Mouse (Mus musculus): ENCODE data around the gene Ctnnd2. TPM values are rescaled to one million over a fixed set of nuclear protein-coding genes. Genes with fewer than 3 reads are reported as not detected.
"Not testable (repeated sequence)": the region's sequence is repeated elsewhere in the genome, so short reads cannot be mapped to it uniquely, and the experiment has no call there.

Gene Ctnnd2
- 61.2 and 74.9 TPM in 2 replicates for polyA plus RNA-seq (2014; fragmentation: Nextera tagmentation; extraction: Ambion mirVana)

DNA sequence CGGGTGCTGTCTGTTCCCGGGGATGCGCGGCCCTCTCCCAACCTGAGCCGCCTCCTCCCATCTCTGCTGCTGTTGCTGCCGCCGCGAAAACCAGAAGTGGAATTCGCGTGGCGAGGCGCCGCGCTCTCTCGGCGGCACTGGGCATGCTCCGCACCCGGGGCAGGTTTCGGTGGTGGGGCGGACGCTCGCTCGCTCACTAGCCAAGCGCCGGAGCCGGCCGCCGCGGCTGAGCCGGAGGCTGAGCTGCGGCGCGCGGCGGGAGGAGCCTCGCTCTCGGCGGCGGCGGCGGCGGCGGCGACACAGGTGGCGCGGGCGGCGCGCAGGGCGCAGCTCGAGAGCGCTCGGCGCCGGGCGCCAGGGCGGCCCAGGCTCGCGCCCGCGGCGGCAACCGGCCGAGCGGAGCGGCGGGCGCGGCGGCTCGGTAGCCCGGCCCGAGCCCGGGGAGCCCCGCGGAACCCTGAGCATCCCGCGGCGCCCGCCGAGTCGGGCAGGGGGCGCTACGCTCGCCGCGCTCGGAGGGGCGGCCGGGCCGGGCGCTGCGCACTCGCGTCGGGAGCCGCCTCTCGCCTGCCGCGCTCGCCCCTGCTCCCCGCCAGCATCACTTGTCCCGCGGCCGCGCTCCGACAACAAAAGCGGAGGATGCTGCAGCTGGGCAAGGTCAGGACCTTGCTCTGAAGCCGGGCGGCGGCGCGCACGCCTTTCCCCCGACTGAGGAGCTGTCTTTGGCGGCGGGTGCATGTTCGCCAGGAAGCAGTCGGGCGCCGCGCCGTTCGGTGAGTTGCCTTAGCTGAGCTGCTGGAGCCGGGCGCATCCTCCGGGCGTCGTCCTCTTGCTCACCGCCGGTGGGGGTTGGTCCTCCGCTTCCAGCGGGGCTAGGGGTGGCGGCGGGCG lies at the start of gene Ctnnd2:
Gene Ctnnd2, plus strand, starts transcription at position 203 of the 891 bp plus-strand sequence.
- Histone ChIP-seq H3K4me1 (ENCODE audit: control insufficient read depth, insufficient read depth, low read length) (peaks cover 7% of the 10 kb centered on the region; the same call in 1 of the 2 replicates), H3K4me3 (replicated peaks; ENCODE audit: low read depth, low read length) (peak within 1 kb of the TSS; percentile 82), H3K9ac (replicated peaks; ENCODE audit: low read length) (peak within 1 kb of the TSS; percentile 95), H3K4me2 (ENCODE audit: low read length) (peak within 1 kb of the TSS; percentile 56), H3K36me3 (ENCODE audit: control insufficient read depth, insufficient read depth, low read length) (no peaks in the 10 kb centered on the region), H3K27me3 (ENCODE audit: control insufficient read depth, insufficient read depth, low read length) (0 out of 2 replicates have a peak, but pooled peaks cover 3% of the 10 kb centered on the region), H3K9me3 (ENCODE audit: control insufficient read depth, low read length) (no peaks in the 10 kb centered on the region), H3K27ac (replicated peaks; ENCODE audit: low read depth, low read length) (peak within 1 kb of the TSS; percentile 99)
- WGBS = under 1% methylated on average over 116 of the region's 136 CpGs
- peak; percentile 95 for DNase-seq
- ATAC-seq (ENCODE audit: low FRiP score, low TSS enrichment) = peak; percentile 91

DNA sequence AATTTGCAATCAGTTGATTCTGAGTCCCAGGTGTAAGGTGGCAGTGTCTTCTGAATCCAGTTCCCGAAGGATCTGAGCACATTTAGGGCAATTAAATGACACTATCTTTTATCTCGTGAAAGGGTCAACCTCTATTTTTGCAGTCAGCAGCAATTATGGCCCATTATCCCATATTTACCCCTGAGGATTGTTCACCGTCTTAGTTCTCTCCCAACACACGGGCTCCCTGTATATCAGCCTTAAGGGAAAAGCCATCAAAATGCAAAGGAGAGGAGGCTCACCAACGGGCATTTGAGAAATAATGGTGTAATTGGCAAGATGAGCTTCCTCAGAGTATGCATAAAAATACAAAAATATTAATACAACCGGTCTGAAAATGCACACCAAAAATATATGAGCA lies 41.7 kb upstream of the Ctnnd2 start:
- Histone ChIP-seq H3K27me3 (ENCODE audit: control insufficient read depth, insufficient read depth, low read length) (no peaks in the 10 kb centered on the region), H3K4me2 (ENCODE audit: low read length) (no peak overlapping the region), H3K9me3 (ENCODE audit: control insufficient read depth, low read length) (no peaks in the 10 kb centered on the region), H3K9ac (replicated peaks; ENCODE audit: low read length) (no peak overlapping the region), H3K4me3 (replicated peaks; ENCODE audit: low read depth, low read length) (no peak overlapping the region), H3K36me3 (ENCODE audit: control insufficient read depth, insufficient read depth, low read length) (no peaks in the 10 kb centered on the region), H3K4me1 (ENCODE audit: control insufficient read depth, insufficient read depth, low read length) (no peaks in the 10 kb centered on the region), H3K27ac (replicated peaks; ENCODE audit: low read depth, low read length) (no peak overlapping the region)
- no peak for DNase-seq
- no peak for ATAC-seq (ENCODE audit: low FRiP score, low TSS enrichment)
- WGBS = 59% methylated on average over 6 of the region's 6 CpGs

DNA sequence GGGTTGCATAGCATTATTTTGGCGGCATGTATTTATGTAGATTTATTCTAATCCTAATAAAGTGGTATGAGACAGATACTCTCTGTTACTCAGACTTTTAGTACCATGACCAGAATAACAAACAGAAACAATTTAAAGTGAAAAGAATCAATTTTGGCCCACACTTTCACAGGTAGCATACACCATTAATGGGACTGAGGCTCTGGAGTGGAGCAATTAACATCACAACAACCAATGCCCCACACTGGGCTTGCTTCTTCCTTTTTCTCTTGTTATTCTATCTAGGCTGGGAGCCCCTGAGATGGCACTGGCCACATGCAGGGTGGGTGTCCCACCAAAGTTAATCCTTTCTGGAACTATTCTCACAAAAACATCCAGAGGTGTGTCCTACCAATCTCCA lies 32.8 kb upstream of the Ctnnd2 start:
- not testable (repeated sequence) for H3K36me3 ChIP-seq (ENCODE audit: control insufficient read depth, insufficient read depth, low read length); H3K4me3 ChIP-seq (replicated peaks; ENCODE audit: low read depth, low read length); H3K27me3 ChIP-seq (ENCODE audit: control insufficient read depth, insufficient read depth, low read length); H3K4me2 ChIP-seq (ENCODE audit: low read length); ATAC-seq (ENCODE audit: low FRiP score, low TSS enrichment); DNase-seq; H3K9me3 ChIP-seq (ENCODE audit: control insufficient read depth, low read length); H3K4me1 ChIP-seq (ENCODE audit: control insufficient read depth, insufficient read depth, low read length); H3K27ac ChIP-seq (replicated peaks; ENCODE audit: low read depth, low read length); H3K9ac ChIP-seq (replicated peaks; ENCODE audit: low read length)
- 41% methylated on average over 1 of the region's 1 CpGs for WGBS

DNA sequence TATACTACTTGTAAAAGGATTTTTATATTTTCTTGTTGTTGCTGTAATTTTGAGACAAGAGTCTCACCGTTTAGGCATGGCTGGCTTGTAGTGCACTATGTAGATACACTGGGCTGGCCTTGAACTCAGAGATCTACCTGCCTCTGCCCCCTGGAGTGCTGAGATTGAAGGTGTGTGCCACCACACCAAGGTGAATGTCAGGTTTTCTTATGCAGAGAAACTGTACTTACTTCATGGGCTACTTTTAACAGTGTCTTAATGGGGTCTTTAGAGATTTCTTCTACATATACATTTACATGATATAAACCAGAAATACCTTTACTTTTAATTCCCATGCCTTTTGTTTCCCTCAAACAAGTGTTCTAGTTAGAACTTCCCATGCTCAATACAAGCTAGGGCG lies 27.0 kb upstream of the Ctnnd2 start:
- no peaks in the 10 kb centered on the region for H3K4me1 ChIP-seq (ENCODE audit: control insufficient read depth, insufficient read depth, low read length)
- H3K9ac ChIP-seq (replicated peaks; ENCODE audit: low read length) = no peak overlapping the region
- no peaks in the 10 kb centered on the region for H3K36me3 ChIP-seq (ENCODE audit: control insufficient read depth, insufficient read depth, low read length)
- H3K4me2 ChIP-seq (ENCODE audit: low read length) = no peak overlapping the region
- H3K9me3 ChIP-seq (ENCODE audit: control insufficient read depth, low read length) = no peaks in the 10 kb centered on the region
- no peaks in the 10 kb centered on the region for H3K27me3 ChIP-seq (ENCODE audit: control insufficient read depth, insufficient read depth, low read length)
- DNase-seq (no peak), ATAC-seq (ENCODE audit: low FRiP score, low TSS enrichment) (no peak)
- 79% methylated on average over 2 of the region's 2 CpGs for WGBS
- H3K4me3 ChIP-seq (replicated peaks; ENCODE audit: low read depth, low read length) = no peak overlapping the region
- no peak overlapping the region for H3K27ac ChIP-seq (replicated peaks; ENCODE audit: low read depth, low read length)

DNA sequence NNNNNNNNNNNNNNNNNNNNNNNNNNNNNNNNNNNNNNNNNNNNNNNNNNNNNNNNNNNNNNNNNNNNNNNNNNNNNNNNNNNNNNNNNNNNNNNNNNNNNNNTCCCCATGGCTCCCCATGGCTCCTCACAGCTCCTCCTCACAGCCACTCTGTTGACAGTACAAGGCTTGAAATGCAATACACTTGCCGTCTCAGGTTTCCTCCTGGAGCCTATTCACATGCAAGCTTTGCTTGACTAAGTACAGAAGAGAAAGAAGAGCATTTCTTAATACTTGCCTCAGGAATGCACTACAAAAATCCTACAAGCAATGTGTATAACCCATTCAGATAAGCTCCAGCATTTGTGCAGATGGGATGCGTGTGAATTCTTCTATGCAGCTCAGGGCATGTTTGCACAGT lies 20.2 kb upstream of the Ctnnd2 start:
- Histone ChIP-seq H3K36me3 (ENCODE audit: control insufficient read depth, insufficient read depth, low read length) (no peaks in the 10 kb centered on the region), H3K4me3 (replicated peaks; ENCODE audit: low read depth, low read length) (no peak overlapping the region), H3K4me1 (ENCODE audit: control insufficient read depth, insufficient read depth, low read length) (no peaks in the 10 kb centered on the region), H3K27me3 (ENCODE audit: control insufficient read depth, insufficient read depth, low read length) (no peaks in the 10 kb centered on the region), H3K9ac (replicated peaks; ENCODE audit: low read length) (no peak overlapping the region), H3K27ac (replicated peaks; ENCODE audit: low read depth, low read length) (no peak overlapping the region), H3K9me3 (ENCODE audit: control insufficient read depth, low read length) (no peaks in the 10 kb centered on the region), H3K4me2 (ENCODE audit: low read length) (no peak overlapping the region)
- ATAC-seq (ENCODE audit: low FRiP score, low TSS enrichment) (no peak), DNase-seq (no peak)
- 44% methylated on average over 2 of the region's 2 CpGs for WGBS

DNA sequence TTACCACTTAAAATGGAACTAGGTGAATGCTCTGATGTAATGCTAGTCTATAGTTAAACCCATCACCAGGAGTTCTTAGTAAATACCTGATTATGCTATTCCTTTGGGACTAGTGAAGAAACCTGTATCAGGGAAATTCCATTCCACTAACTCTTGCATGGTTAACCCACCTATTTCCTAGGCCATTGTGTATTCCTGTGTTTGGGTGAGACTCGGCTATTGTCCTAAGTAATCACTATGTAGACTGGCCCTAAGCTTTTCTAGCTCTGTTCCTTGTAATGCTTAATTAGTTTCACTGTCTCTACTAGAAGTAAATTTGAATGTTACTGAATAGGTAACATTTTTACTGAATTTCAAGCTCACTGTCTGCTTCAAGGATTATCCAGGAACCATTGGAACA lies 14.4 kb upstream of the Ctnnd2 start:
- no peak overlapping the region for H3K9ac ChIP-seq (replicated peaks; ENCODE audit: low read length)
- no peak overlapping the region for H3K27ac ChIP-seq (replicated peaks; ENCODE audit: low read depth, low read length)
- no peaks in the 10 kb centered on the region for H3K9me3 ChIP-seq (ENCODE audit: control insufficient read depth, low read length)
- no peak overlapping the region for H3K4me2 ChIP-seq (ENCODE audit: low read length)
- H3K27me3 ChIP-seq (ENCODE audit: control insufficient read depth, insufficient read depth, low read length) = no peaks in the 10 kb centered on the region
- no peaks in the 10 kb centered on the region for H3K4me1 ChIP-seq (ENCODE audit: control insufficient read depth, insufficient read depth, low read length)
- no peak for ATAC-seq (ENCODE audit: low FRiP score, low TSS enrichment)
- H3K4me3 ChIP-seq (replicated peaks; ENCODE audit: low read depth, low read length) = no peak overlapping the region
- H3K36me3 ChIP-seq (ENCODE audit: control insufficient read depth, insufficient read depth, low read length) = no peaks in the 10 kb centered on the region
- no peak for DNase-seq
- 98% methylated on average over 1 of the region's 1 CpGs for WGBS

DNA sequence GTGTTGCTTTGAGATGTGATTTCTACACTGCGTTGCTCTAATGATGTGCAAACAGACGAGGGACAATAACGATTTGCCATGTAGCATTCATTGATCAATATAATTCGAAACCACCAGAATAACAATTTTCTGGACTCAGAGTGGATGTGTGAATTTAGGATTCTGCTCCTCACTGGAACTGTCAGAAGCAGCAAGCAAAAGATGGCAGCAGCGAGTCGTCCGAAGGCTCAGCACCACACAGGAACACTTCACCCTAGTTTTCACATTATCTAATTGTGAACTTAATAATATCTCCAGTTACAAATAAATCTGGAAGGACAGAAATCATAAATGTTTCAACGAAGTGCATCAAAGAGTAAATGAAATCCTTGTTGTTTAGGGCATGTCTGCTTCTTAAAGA lies 2.4 kb upstream of the Ctnnd2 start:
- Histone ChIP-seq H3K27me3 (ENCODE audit: control insufficient read depth, insufficient read depth, low read length) (0 out of 2 replicates have a peak, but pooled peaks cover 3% of the 10 kb centered on the region), H3K9me3 (ENCODE audit: control insufficient read depth, low read length) (no peaks in the 10 kb centered on the region), H3K4me3 (replicated peaks; ENCODE audit: low read depth, low read length) (no peak overlapping the region), H3K36me3 (ENCODE audit: control insufficient read depth, insufficient read depth, low read length) (no peaks in the 10 kb centered on the region), H3K4me2 (ENCODE audit: low read length) (no peak overlapping the region), H3K9ac (replicated peaks; ENCODE audit: low read length) (no peak overlapping the region), H3K4me1 (ENCODE audit: control insufficient read depth, insufficient read depth, low read length) (no peaks in the 10 kb centered on the region; the same call in 1 of the 2 replicates), H3K27ac (replicated peaks; ENCODE audit: low read depth, low read length) (no peak overlapping the region)
- DNase-seq (peak; percentile 59), ATAC-seq (ENCODE audit: low FRiP score, low TSS enrichment) (no peak)
- 75% methylated on average over 8 of the region's 8 CpGs for WGBS

DNA sequence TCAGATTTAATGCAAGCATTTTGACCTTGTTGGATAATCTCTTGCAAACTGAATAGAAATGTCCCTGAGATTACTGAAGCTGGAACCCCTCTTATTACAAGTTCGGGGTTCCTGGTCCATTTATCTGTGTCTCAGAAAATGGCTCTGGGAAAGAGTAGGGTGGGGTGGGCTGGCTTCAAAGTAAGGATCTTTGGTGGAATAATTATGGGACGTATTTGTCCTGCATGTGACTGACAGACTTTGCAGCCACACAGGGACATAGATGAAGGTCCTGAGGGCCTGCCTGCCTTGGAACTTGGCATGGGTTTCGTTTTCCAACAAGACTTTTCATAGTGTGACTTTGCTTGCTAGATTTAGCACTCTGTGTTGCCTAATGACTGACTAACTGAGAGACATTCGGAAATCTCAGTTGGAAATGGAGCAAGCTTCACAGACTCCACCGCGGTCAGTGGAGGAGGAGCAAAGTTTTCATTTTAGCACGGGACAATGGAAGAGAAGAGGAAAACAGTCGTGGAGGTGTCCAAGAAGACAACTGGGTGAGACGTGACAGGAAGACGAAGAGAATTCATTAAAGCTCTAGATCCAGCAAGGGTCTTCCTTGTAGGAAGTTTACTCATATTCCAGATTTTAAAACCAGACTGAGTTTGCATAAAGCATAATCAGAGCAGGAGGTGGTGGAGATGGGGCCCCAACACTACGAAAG lies 749 bp upstream of the Ctnnd2 start:
- Histone ChIP-seq H3K4me1 (ENCODE audit: control insufficient read depth, insufficient read depth, low read length) (peaks cover 7% of the 10 kb centered on the region; the same call in 1 of the 2 replicates), H3K9ac (replicated peaks; ENCODE audit: low read length) (peak overlapping the region; percentile 95), H3K4me3 (replicated peaks; ENCODE audit: low read depth, low read length) (peak overlapping the region; percentile 82), H3K27me3 (ENCODE audit: control insufficient read depth, insufficient read depth, low read length) (0 out of 2 replicates have a peak, but pooled peaks cover 3% of the 10 kb centered on the region), H3K36me3 (ENCODE audit: control insufficient read depth, insufficient read depth, low read length) (no peaks in the 10 kb centered on the region), H3K27ac (replicated peaks; ENCODE audit: low read depth, low read length) (peak overlapping the region; percentile 99), H3K4me2 (ENCODE audit: low read length) (peak overlapping the region; percentile 56), H3K9me3 (ENCODE audit: control insufficient read depth, low read length) (no peaks in the 10 kb centered on the region)
- DNase-seq (peak; percentile 16), ATAC-seq (ENCODE audit: low FRiP score, low TSS enrichment) (no peak)
- 15% methylated on average over 11 of the region's 11 CpGs for WGBS
